Mouse (Mus musculus) heart, postnatal 0 days (tissue): ENCODE measurements around the gene Map2k3. TPM values are rescaled to one million over a fixed set of nuclear protein-coding genes. Genes with fewer than 3 reads are reported as not detected.

ENCODE experiments used
- ATAC-seq: fragments of 200-750 bp; cut with Nextera tagmentation; 2 replicates; pipeline ENCODE4 v1.8.0; 2017; ENCODE audit warnings: low read depth, moderate number of reproducible peaks, moderate library complexity; ENCODE audit not compliant: insufficient read depth
- DNase-seq: peaks from one replicate; pipeline ENCODE4 v3.0.0-alpha.2; 2016; ENCODE audit warnings: low spot score
- H3K27ac ChIP-seq: fragments of 300-500 bp; sonication (generic); 2 replicates; pipeline ENCODE4 v1.5.1; 2014; ENCODE audit warnings: low read depth, mild to moderate bottlenecking
- H3K27me3 ChIP-seq: fragments of 300-500 bp; sonication (generic); 2 replicates; pipeline ENCODE4 v1.6.1; 2014; ENCODE audit warnings: low read length, mixed read lengths; ENCODE audit not compliant: control insufficient read depth, insufficient read depth
- H3K36me3 ChIP-seq: fragments of 300-500 bp; sonication (generic); replicated peaks from 2 replicates; pipeline ENCODE4 v1.6.1; 2014; ENCODE audit warnings: low read length, mixed read lengths; ENCODE audit not compliant: control insufficient read depth, insufficient read depth
- H3K4me1 ChIP-seq: fragments of 300-500 bp; sonication (generic); 2 replicates; pipeline ENCODE4 v1.6.1; 2014; ENCODE audit warnings: antibody characterized with exemption; ENCODE audit not compliant: control insufficient read depth, insufficient read depth
- H3K4me2 ChIP-seq: fragments of 300-500 bp; sonication (generic); 2 replicates; pipeline ENCODE4 v1.6.1; 2014; ENCODE audit warnings: low read depth, mild to moderate bottlenecking, low read length, moderate library complexity
- H3K4me3 ChIP-seq: fragments of 300-500 bp; sonication (generic); 2 replicates; pipeline ENCODE4 v1.5.1; 2014; ENCODE audit warnings: low read depth, low read length
- H3K9ac ChIP-seq: fragments of 300-500 bp; sonication (generic); replicated peaks from 2 replicates; pipeline ENCODE4 v1.6.1; 2014; ENCODE audit warnings: low read depth, low read length, mixed read lengths
- H3K9me3 ChIP-seq: fragments of 300-500 bp; sonication (generic); replicated peaks from 2 replicates; pipeline ENCODE4 v1.6.1; 2016; ENCODE audit warnings: low read length; ENCODE audit not compliant: control insufficient read depth
- CTCF ChIP-seq: IDR thresholded peaks from 2 replicates; pipeline ENCODE4 v1.5.1; 2016; ENCODE audit warnings: antibody characterized with exemption, control low read depth, low read depth
- EP300 ChIP-seq: IDR thresholded peaks from 2 replicates; pipeline ENCODE4 v1.6.1; 2016; ENCODE audit warnings: antibody characterized with exemption, low read depth
- WGBS: fragments of 180-500 bp; shearing (Covaris S2); extraction: QIAGEN DNeasy Blood & Tissue Kit; methylation state at CpG from one replicate; pipeline ENCODE4 v1.1.7; 2014; 5-methylcytosine and 5-hydroxymethylcytosine counted together
- polyA plus RNA-seq: library from polyadenylated mRNA; unstranded; fragments of >200 nt; fragmentation: Nextera tagmentation; extraction: Ambion mirVana; gene quantifications from 2 replicates; pipeline ENCODE4 v1.2.1, GENCODE M21; 2015
- total RNA-seq: library from RNA; depleted of rRNA; stranded (reverse); fragments of >200 nt; gene quantifications from 2 replicates; pipeline ENCODE4 v1.2.3, GENCODE M21; 2014; ENCODE audit warnings: low replicate concordance

The Map2k3 gene
- total and polyA plus RNA-seq, 2 experiments from 2014 or later: 32.6 to 48.6 TPM

- Histone ChIP-seq H3K36me3 (peaks cover 40% of the 10 kb centered on the region), H3K9me3 (no peaks in the 10 kb centered on the region), H3K27ac (no peak overlapping the region), H3K4me1 (peaks cover 8% of the 10 kb centered on the region), H3K9ac (no peak overlapping the region), H3K27me3 (no peaks in the 10 kb centered on the region), H3K4me2 (no peak overlapping the region), H3K4me3 (no peak overlapping the region)
- TF ChIP-seq CTCF (no peak), EP300 (no peak)
- 90% methylated on average over 6 of the region's 6 CpGs for WGBS
- DNase-seq (no peak), ATAC-seq (no peak)
These were observed 21.2 kb downstream of the Map2k3 start for GRCm38 (mm10) chr11:60952986-60953385.

- H3K36me3 ChIP-seq: peaks cover 34% of the 10 kb centered on the region
- peak overlapping the region; percentile 41 for H3K4me2 ChIP-seq
- TF ChIP-seq CTCF: peak; percentile 86
- TF ChIP-seq EP300: 0 out of 2 replicates have a peak, but pooled peaks have one; percentile 32
- peaks cover 8% of the 10 kb centered on the region for H3K4me1 ChIP-seq
- DNase-seq (peak; percentile 90), ATAC-seq (peak; percentile 97)
- no peak overlapping the region for H3K4me3 ChIP-seq
- 3% methylated on average over 15 of the region's 15 CpGs for WGBS
- H3K27ac ChIP-seq: peak overlapping the region; percentile 36; the same call in 1 of the 2 replicates
- H3K9ac ChIP-seq: no peak overlapping the region
- H3K9me3 ChIP-seq: no peaks in the 10 kb centered on the region
- H3K27me3 ChIP-seq: no peaks in the 10 kb centered on the region
These were observed 22.0 kb downstream of the Map2k3 start for GRCm38 (mm10) chr11:60953803-60954202.

GRCm38 (mm10) chr11:60954255-60955104 lies 22.6 kb downstream of the Map2k3 start:
- Histone ChIP-seq H3K4me2 (peak overlapping the region; percentile 41), H3K27me3 (no peaks in the 10 kb centered on the region), H3K9me3 (no peaks in the 10 kb centered on the region), H3K36me3 (peaks cover 27% of the 10 kb centered on the region), H3K27ac (peak overlapping the region; percentile 36; the same call in 1 of the 2 replicates), H3K4me3 (no peak overlapping the region), H3K9ac (no peak overlapping the region), H3K4me1 (peaks cover 8% of the 10 kb centered on the region)
- ATAC-seq (peak; percentile 6; the same call in 1 of the 2 replicates), DNase-seq (no peak)
- TF ChIP-seq EP300 (no peak), CTCF (no peak)
- WGBS: 62% methylated on average over 10 of the region's 10 CpGs

- TF ChIP-seq EP300 (no peak), CTCF (no peak)
- H3K36me3 ChIP-seq: peaks cover 17% of the 10 kb centered on the region
- ATAC-seq (no peak), DNase-seq (no peak)
- no peak overlapping the region for H3K4me3 ChIP-seq
- H3K4me1 ChIP-seq: peaks cover 8% of the 10 kb centered on the region
- WGBS: 84% methylated on average over 9 of the region's 9 CpGs
- no peak overlapping the region for H3K4me2 ChIP-seq
- no peaks in the 10 kb centered on the region for H3K27me3 ChIP-seq
- H3K9me3 ChIP-seq: no peaks in the 10 kb centered on the region
- no peak overlapping the region for H3K27ac ChIP-seq
- no peak overlapping the region for H3K9ac ChIP-seq
These were observed 24.0 kb downstream of the Map2k3 start for GRCm38 (mm10) chr11:60955621-60956383.

GRCm38 (mm10) chr11:60958948-60959347 lies 27.1 kb downstream of the Map2k3 start:
- DNase-seq: no peak
- H3K9me3 ChIP-seq: no peaks in the 10 kb centered on the region
- no peaks in the 10 kb centered on the region for H3K27me3 ChIP-seq
- no peak overlapping the region for H3K9ac ChIP-seq
- H3K36me3 ChIP-seq: no peaks in the 10 kb centered on the region
- ATAC-seq: no peak
- peaks cover 8% of the 10 kb centered on the region for H3K4me1 ChIP-seq
- 86% methylated on average over 4 of the region's 4 CpGs for WGBS
- H3K27ac ChIP-seq: no peak overlapping the region
- H3K4me2 ChIP-seq: no peak overlapping the region
- H3K4me3 ChIP-seq: no peak overlapping the region
- TF ChIP-seq EP300 (no peak), CTCF (no peak)
